In genomic region chr10:76622928-76623680, GRCm38 (mm10) we compare ENCODE assay signal across 9 mouse cellular contexts. TPM values are rescaled to one million over a fixed set of nuclear protein-coding genes. Genes with fewer than 3 reads are reported as not detected.
DNase-seq lines count a peak whose midpoint lies in the region; ATAC-seq and TF ChIP-seq lines count a peak whose summit lies in the region.
"Had no signal": no experiment of that assay in that cellular context is flagged by ENCODE, and none has a peak within 500 bp of the region (broad histone marks: within the 10 kb centered on the region; RNA-seq: fewer than 3 reads in every experiment).

Col6a2 (minus strand) TSS chr10:76623630.

- H3K9ac ChIP-seq in forebrain, embryonic 12.5 days = peak within 1 kb of the TSS; percentile 33; the same call in 1 of the 2 replicates
- peak within 1 kb of the TSS; percentile 78 for H3K9ac ChIP-seq in heart, embryonic 16.5 days (ENCODE audit: low read length)
- H3K9ac ChIP-seq in liver, embryonic 14.5 days (replicated peaks) = no peak within 1 kb of the TSS

- H3K9me3 ChIP-seq in forebrain, embryonic 12.5 days = no peaks in the 10 kb centered on the region
- no peaks in the 10 kb centered on the region for H3K9me3 ChIP-seq in heart, embryonic 16.5 days (replicated peaks; ENCODE audit: control insufficient read depth, low read length)
- no peaks in the 10 kb centered on the region for H3K9me3 ChIP-seq in liver, embryonic 14.5 days (ENCODE audit: control insufficient read depth, low read length)

- peak; percentile 31 for DNase-seq in CD4-positive helper T cell, adult 2 months (ENCODE audit: low read depth, low spot score)
- peak; percentile 74 to 84 for DNase-seq in kidney, postnatal 36 days
- DNase-seq in liver, embryonic 14.5 days (ENCODE audit: low read depth in 3 of 3, low spot score in 3 of 3) = peak in 2 of 3 experiments; percentile 1 to 20
- peak; percentile 18 to 64 for DNase-seq in thymus, postnatal 10 days (ENCODE audit: low spot score in 2 of 2)

- H3K27me3 ChIP-seq in forebrain, embryonic 12.5 days = 0 out of 2 replicates have a peak, but pooled peaks cover 14% of the 10 kb centered on the region
- no peaks in the 10 kb centered on the region for H3K27me3 ChIP-seq in heart, embryonic 16.5 days (ENCODE audit: control insufficient read depth, insufficient read depth, low read length)
- no peaks in the 10 kb centered on the region for H3K27me3 ChIP-seq in liver, embryonic 14.5 days (ENCODE audit: control insufficient read depth, insufficient read depth, low read length)

- TF ChIP-seq EP300 in liver, embryonic 14.5 days (IDR thresholded peaks at IDR 0.05; ENCODE audit: low read depth) = no peak

- no peaks in the 10 kb centered on the region for H3K4me1 ChIP-seq in brown adipose tissue, adult 24 weeks (ENCODE audit: control insufficient read depth, insufficient read depth, insufficient read length, low read length)
- peaks cover 10% of the 10 kb centered on the region for H3K4me1 ChIP-seq in forebrain, embryonic 12.5 days
- H3K4me1 ChIP-seq in heart, embryonic 16.5 days (ENCODE audit: control insufficient read depth, insufficient read depth, low read length) = peaks cover 12% of the 10 kb centered on the region; the same call in 1 of the 2 replicates
- H3K4me1 ChIP-seq in liver, embryonic 14.5 days (replicated peaks; ENCODE audit: control insufficient read depth in 2 of 2, insufficient read depth in 2 of 2, low read length in 1 of 2) = no peaks in the 10 kb centered on the region
- peaks cover 10% of the 10 kb centered on the region for H3K4me1 ChIP-seq in olfactory bulb, adult 2 months (ENCODE audit: control insufficient read depth, insufficient read depth, low read length)

- no peaks in the 10 kb centered on the region for H3K36me3 ChIP-seq in forebrain, embryonic 12.5 days (replicated peaks)
- no peaks in the 10 kb centered on the region for H3K36me3 ChIP-seq in heart, embryonic 16.5 days (ENCODE audit: control insufficient read depth, insufficient read depth)
- no peaks in the 10 kb centered on the region for H3K36me3 ChIP-seq in liver, embryonic 14.5 days (replicated peaks; ENCODE audit: control insufficient read depth, insufficient read depth, low read depth)

- TF ChIP-seq CTCF in liver, embryonic 14.5 days (IDR thresholded peaks at IDR 0.05; ENCODE audit: low read depth) = peak; percentile 65
- TF ChIP-seq CTCF in olfactory bulb, adult 2 months (IDR thresholded peaks at IDR 0.05; ENCODE audit: insufficient read depth, low read depth, low read length) = peak; percentile 73

- WGBS in forebrain, embryonic 12.5 days = 3% methylated on average over 30 of the region's 31 CpGs
- 4% methylated on average over 31 of the region's 31 CpGs for WGBS in heart, embryonic 16.5 days
- WGBS in liver, embryonic 14.5 days (ENCODE audit: insufficient replicate concordance) = 3% methylated on average over 30 of the region's 31 CpGs
- WGBS in olfactory bulb, adult 2 months = 6% methylated on average over 31 of the region's 31 CpGs

- H3K4me2 ChIP-seq in forebrain, embryonic 12.5 days = peak within 1 kb of the TSS; percentile 58
- peak within 1 kb of the TSS; percentile 75 for H3K4me2 ChIP-seq in heart, embryonic 16.5 days (ENCODE audit: low read depth, low read length)
- peak within 1 kb of the TSS; percentile 34 for H3K4me2 ChIP-seq in liver, embryonic 14.5 days (ENCODE audit: low read depth)

- ATAC-seq in forebrain, embryonic 12.5 days (ENCODE audit: low FRiP score) = peak; percentile 81
- ATAC-seq in heart, embryonic 16.5 days (replicated peaks; ENCODE audit: extremely low read depth, insufficient read depth, low FRiP score) = peak; percentile 93
- ATAC-seq in liver, embryonic 14.5 days (ENCODE audit: insufficient read depth) = no peak

- TF ChIP-seq POLR2A in olfactory bulb, adult 2 months (IDR thresholded peaks at IDR 0.05; ENCODE audit: insufficient read depth, low read depth, low read length) = no peak

- peak within 1 kb of the TSS; percentile 23 for H3K27ac ChIP-seq in brown adipose tissue, adult 24 weeks (replicated peaks; ENCODE audit: low read depth, low read length)
- no peak within 1 kb of the TSS for H3K27ac ChIP-seq in forebrain, embryonic 12.5 days
- H3K27ac ChIP-seq in heart, embryonic 16.5 days (ENCODE audit: low read length) = peak within 1 kb of the TSS; percentile 53
- no peak within 1 kb of the TSS for H3K27ac ChIP-seq in liver, embryonic 14.5 days
- no peak within 1 kb of the TSS for H3K27ac ChIP-seq in olfactory bulb, adult 2 months (ENCODE audit: insufficient read depth, low read depth, low read length)

- peak within 1 kb of the TSS; percentile 48 for H3K4me3 ChIP-seq in brown adipose tissue, adult 24 weeks (ENCODE audit: insufficient read depth, low read depth, low read length)
- peak within 1 kb of the TSS; percentile 38 for H3K4me3 ChIP-seq in forebrain, embryonic 12.5 days (replicated peaks)
- H3K4me3 ChIP-seq in heart, embryonic 16.5 days (ENCODE audit: low read length) = peak within 1 kb of the TSS; percentile 61
- H3K4me3 ChIP-seq in liver, embryonic 14.5 days (ENCODE audit: insufficient read depth in 1 of 2, low read depth in 2 of 2, low read length in 2 of 2) = peak within 1 kb of the TSS; percentile 18 to 31; a peak in 3 of 4 replicates
- peak within 1 kb of the TSS; percentile 37 for H3K4me3 ChIP-seq in olfactory bulb, adult 2 months (ENCODE audit: insufficient read depth, low read depth, low read length)
- H3K4me3 ChIP-seq: erythroblast, embryonic 14.5 days had no signal

RNA-seq across cellular contexts. Expression of gene Col6a2, which starts in this region (rescaled TPM):
- 34.7 and 42.3 TPM in 2 replicates for polyA plus RNA-seq in brown adipose tissue, adult 24 weeks (2012; ENCODE audit: insufficient read depth, insufficient read length, missing spikeins)
- 14.8 and 18.7 TPM in 2 replicates for polyA plus RNA-seq in forebrain, embryonic 12.5 days (2016; fragmentation: Nextera tagmentation; extraction: Ambion mirVana)
- 100 and 120 TPM in 2 replicates for polyA plus RNA-seq in heart, embryonic 16.5 days (2015; fragmentation: Nextera tagmentation; extraction: Ambion mirVana)
- polyA plus RNA-seq in liver, embryonic 14.5 days (2012; rRNA removed) = 4.8 and 5.7 TPM in 2 replicates
- 2.6 and 3.7 TPM in 2 replicates for polyA plus RNA-seq in liver, embryonic 14.5 days (2014; fragmentation: Nextera tagmentation; extraction: Ambion mirVana)
- polyA plus RNA-seq in olfactory bulb, adult 2 months (2012; ENCODE audit: insufficient read depth, insufficient read length, low replicate concordance, missing spikeins) = not detected in 2 replicates
- polyA plus RNA-seq: erythroblast, embryonic 14.5 days had no signal

Comparison
In these comparisons a context has a peak if more than half of its experiments do, and no peak if none do; other contexts are left out.
1. DNase-seq: peak in every context shown above with its lines; median percentile 79 in kidney, postnatal 36 days; 41 in thymus, postnatal 10 days; 31 in CD4-positive helper T cell, adult 2 months; 10 in liver, embryonic 14.5 days.
2. H3K27ac ChIP-seq: peak in brown adipose tissue, adult 24 weeks (single experiment) and heart, embryonic 16.5 days (single experiment); none in forebrain, embryonic 12.5 days (single experiment), liver, embryonic 14.5 days (single experiment) and olfactory bulb, adult 2 months (single experiment).
3. Peak in every context shown above with its lines, with median percentiles within 50 percentile points of each other: H3K4me3 ChIP-seq and H3K4me2 ChIP-seq.